Mouse (Mus musculus) heart, embryonic 14.5 days (tissue): ENCODE data around the gene Art4. TPM values are rescaled to one million over a fixed set of nuclear protein-coding genes. Genes with fewer than 3 reads are reported as not detected.

ENCODE experiments used
- microRNA-seq: library from miRNA; unstranded; fragments of <30 nt; microRNA quantifications from one replicate; pipeline ENCODE4, GENCODE M21; 2016
- polyA plus RNA-seq: library from polyadenylated mRNA; unstranded; fragments of >200 nt; fragmentation: Nextera tagmentation; extraction: Ambion mirVana; gene quantifications from 2 replicates; pipeline ENCODE4 v1.2.1, GENCODE M21; 2014

Art4 gene
- polyA plus RNA-seq, 1 experiment from 2014 or later = 11.2 TPM

Small RNA genes lying within 50 kb of the gene (microRNA-seq; reads per million reads assigned to microRNA genes)
- gene Gm44364 = not detected

Other genes starting within 250 kb of the Art4 start
- gene Plbd1, start 195.8 kb downstream of the Art4 start, polyA plus RNA-seq = 6.6 and 7.6 TPM in 2 replicates
- gene Gucy2c, start 76.0 kb downstream of the Art4 start, polyA plus RNA-seq = not detected in 2 replicates
- 0.20 and 0.35 TPM in 2 replicates for gene Hist4h4, start 53.3 kb downstream of the Art4 start, polyA plus RNA-seq
- 71.4 TPM in 2 replicates for gene H2afj, start 49.5 kb downstream of the Art4 start, polyA plus RNA-seq
- gene BC049715, start 30.1 kb downstream of the Art4 start, polyA plus RNA-seq = 1.1 and 2.3 TPM in 2 replicates
- gene Wbp11, start 29.5 kb downstream of the Art4 start, polyA plus RNA-seq = 67.7 and 69.5 TPM in 2 replicates
- not detected in 2 replicates for gene Smco3, start 22.3 kb downstream of the Art4 start, polyA plus RNA-seq
- gene Mgp, start 18.1 kb upstream of the Art4 start, polyA plus RNA-seq = 457 and 563 TPM in 2 replicates
- 0.93 and 1.7 TPM in 2 replicates for gene Erp27, start 64.4 kb upstream of the Art4 start, polyA plus RNA-seq
- 0.23 TPM in 1 of 2 replicates, not detected in the other for gene Pde6h, start 66.1 kb upstream of the Art4 start, polyA plus RNA-seq
- gene Arhgdib, start 84.2 kb upstream of the Art4 start, polyA plus RNA-seq = 86.1 and 88.6 TPM in 2 replicates